Mouse (Mus musculus): Measurements from ENCODE around the gene Satb2. TPM values are rescaled to one million over a fixed set of nuclear protein-coding genes. Genes with fewer than 3 reads are reported as not detected.

The Satb2 gene
- polyA plus RNA-seq, 1 experiment from 2014 or later = 62.5 TPM

- Histone ChIP-seq H3K9ac (replicated peaks) (no peak overlapping the region), H3K4me2 (replicated peaks) (no peak overlapping the region), H3K27me3 (no peaks in the 10 kb centered on the region), H3K9me3 (no peaks in the 10 kb centered on the region), H3K4me3 (no peak overlapping the region), H3K27ac (replicated peaks) (no peak overlapping the region; the same call in 1 of the 2 replicates), H3K36me3 (no peaks in the 10 kb centered on the region), H3K4me1 (0 out of 2 replicates have a peak, but pooled peaks cover 7% of the 10 kb centered on the region)
- WGBS = 80% methylated on average over 12 of the region's 12 CpGs
- ATAC-seq (replicated peaks) = no peak
Measured at GRCm38 (mm10) chr1:56955739-56956085, 22.7 kb downstream of the Satb2 start.

- Histone ChIP-seq H3K27me3 (no peaks in the 10 kb centered on the region), H3K4me3 (no peak overlapping the region), H3K4me2 (replicated peaks) (no peak overlapping the region), H3K9me3 (no peaks in the 10 kb centered on the region), H3K27ac (replicated peaks) (no peak overlapping the region), H3K36me3 (no peaks in the 10 kb centered on the region), H3K9ac (replicated peaks) (no peak overlapping the region), H3K4me1 (0 out of 2 replicates have a peak, but pooled peaks cover 7% of the 10 kb centered on the region)
- 0 out of 2 replicates have a peak, but pooled peaks have one; percentile 41 for ATAC-seq (replicated peaks)
- 73% methylated on average over 14 of the region's 14 CpGs for WGBS
Measured at GRCm38 (mm10) chr1:56955055-56955738, 23.3 kb downstream of the Satb2 start.

- ATAC-seq (replicated peaks) = no peak
- WGBS = 84% methylated on average over 2 of the region's 2 CpGs
Measured at GRCm38 (mm10) chr1:56953538-56953937, 24.9 kb downstream of the Satb2 start.

GRCm38 (mm10) chr1:56951980-56952379, 26.5 kb downstream of the Satb2 start:
- Histone ChIP-seq H3K9me3 (no peaks in the 10 kb centered on the region), H3K4me3 (no peak overlapping the region), H3K4me1 (0 out of 2 replicates have a peak, but pooled peaks cover 7% of the 10 kb centered on the region), H3K36me3 (peaks cover 3% of the 10 kb centered on the region; the same call in 1 of the 2 replicates), H3K9ac (replicated peaks) (no peak overlapping the region), H3K27ac (replicated peaks) (no peak overlapping the region), H3K4me2 (replicated peaks) (no peak overlapping the region), H3K27me3 (no peaks in the 10 kb centered on the region)
- no peak for ATAC-seq (replicated peaks)
- 79% methylated on average over 4 of the region's 4 CpGs for WGBS

More at GRCm38 (mm10) chr1:56953538-56953937, 24.9 kb downstream of the Satb2 start:
- Histone ChIP-seq H3K27me3 (no peaks in the 10 kb centered on the region), H3K9me3 (no peaks in the 10 kb centered on the region), H3K36me3 (no peaks in the 10 kb centered on the region), H3K9ac (replicated peaks) (no peak overlapping the region), H3K4me1 (0 out of 2 replicates have a peak, but pooled peaks cover 7% of the 10 kb centered on the region), H3K4me2 (replicated peaks) (no peak overlapping the region), H3K4me3 (no peak overlapping the region), H3K27ac (replicated peaks) (no peak overlapping the region)

GRCm38 (mm10) chr1:56951525-56951924, 26.9 kb downstream of the Satb2 start:
- no peak overlapping the region for H3K4me2 ChIP-seq (replicated peaks)

GRCm38 (mm10) chr1:56939432-56939831, 39.0 kb downstream of the Satb2 start:
- ATAC-seq (replicated peaks) = no peak
- peaks cover 5% of the 10 kb centered on the region for H3K4me1 ChIP-seq
- no peaks in the 10 kb centered on the region for H3K27me3 ChIP-seq
- H3K27ac ChIP-seq (replicated peaks) = no peak overlapping the region
- no peak overlapping the region for H3K4me2 ChIP-seq (replicated peaks)
- no peak overlapping the region for H3K9ac ChIP-seq (replicated peaks)
- WGBS = 93% methylated on average over 4 of the region's 4 CpGs
- H3K9me3 ChIP-seq = no peaks in the 10 kb centered on the region
- H3K4me3 ChIP-seq = no peak overlapping the region
- no peaks in the 10 kb centered on the region for H3K36me3 ChIP-seq

More at GRCm38 (mm10) chr1:56951525-56951924, 26.9 kb downstream of the Satb2 start:
- H3K9me3 ChIP-seq = no peaks in the 10 kb centered on the region
- 0 out of 2 replicates have a peak, but pooled peaks cover 7% of the 10 kb centered on the region for H3K4me1 ChIP-seq
- 52% methylated on average over 6 of the region's 6 CpGs for WGBS
- H3K9ac ChIP-seq (replicated peaks) = no peak overlapping the region
- no peak overlapping the region for H3K27ac ChIP-seq (replicated peaks)
- ATAC-seq (replicated peaks) = peak; percentile 36; the same call in 1 of the 2 replicates
- H3K27me3 ChIP-seq = no peaks in the 10 kb centered on the region
- peaks cover 3% of the 10 kb centered on the region; the same call in 1 of the 2 replicates for H3K36me3 ChIP-seq
- no peak overlapping the region for H3K4me3 ChIP-seq

GRCm38 (mm10) chr1:56938432-56938831, 40.0 kb downstream of the Satb2 start:
- Histone ChIP-seq H3K36me3 (no peaks in the 10 kb centered on the region), H3K4me3 (no peak overlapping the region), H3K4me1 (peaks cover 5% of the 10 kb centered on the region), H3K9me3 (no peaks in the 10 kb centered on the region), H3K9ac (replicated peaks) (no peak overlapping the region), H3K27me3 (no peaks in the 10 kb centered on the region), H3K27ac (replicated peaks) (no peak overlapping the region), H3K4me2 (replicated peaks) (no peak overlapping the region)
- WGBS = 94% methylated on average over 3 of the region's 3 CpGs
- no peak for ATAC-seq (replicated peaks)

GRCm38 (mm10) chr1:56936554-56936953, 41.9 kb downstream of the Satb2 start:
- Histone ChIP-seq H3K9me3 (no peaks in the 10 kb centered on the region), H3K4me2 (replicated peaks) (no peak overlapping the region), H3K27ac (replicated peaks) (no peak overlapping the region), H3K9ac (replicated peaks) (no peak overlapping the region), H3K36me3 (no peaks in the 10 kb centered on the region), H3K4me1 (peaks cover 5% of the 10 kb centered on the region), H3K27me3 (no peaks in the 10 kb centered on the region), H3K4me3 (no peak overlapping the region)
- WGBS = 62% methylated on average over 3 of the region's 3 CpGs
- no peak for ATAC-seq (replicated peaks)

GRCm38 (mm10) chr1:56933821-56934220, 44.6 kb downstream of the Satb2 start:
- no peak overlapping the region for H3K4me3 ChIP-seq
- no peaks in the 10 kb centered on the region for H3K9me3 ChIP-seq
- 87% methylated on average over 9 of the region's 9 CpGs for WGBS
- no peak overlapping the region for H3K4me2 ChIP-seq (replicated peaks)
- peaks cover 10% of the 10 kb centered on the region for H3K4me1 ChIP-seq
- H3K36me3 ChIP-seq = no peaks in the 10 kb centered on the region
- ATAC-seq (replicated peaks) = no peak
- no peak overlapping the region for H3K9ac ChIP-seq (replicated peaks)
- H3K27ac ChIP-seq (replicated peaks) = no peak overlapping the region
- no peaks in the 10 kb centered on the region for H3K27me3 ChIP-seq

- Histone ChIP-seq H3K27ac (replicated peaks) (no peak overlapping the region), H3K27me3 (no peaks in the 10 kb centered on the region), H3K4me3 (no peak overlapping the region), H3K36me3 (no peaks in the 10 kb centered on the region), H3K9ac (replicated peaks) (no peak overlapping the region), H3K4me2 (replicated peaks) (no peak overlapping the region), H3K4me1 (peaks cover 31% of the 10 kb centered on the region), H3K9me3 (no peaks in the 10 kb centered on the region)
- 81% methylated on average over 4 of the region's 4 CpGs for WGBS
- no peak for ATAC-seq (replicated peaks)
Measured at GRCm38 (mm10) chr1:56930096-56930495, 48.4 kb downstream of the Satb2 start.

GRCm38 (mm10) chr1:56928731-56929130, 49.7 kb downstream of the Satb2 start:
- Histone ChIP-seq H3K27me3 (no peaks in the 10 kb centered on the region), H3K4me3 (no peak overlapping the region), H3K36me3 (no peaks in the 10 kb centered on the region), H3K4me2 (replicated peaks) (no peak overlapping the region), H3K4me1 (peaks cover 36% of the 10 kb centered on the region), H3K9me3 (no peaks in the 10 kb centered on the region), H3K9ac (replicated peaks) (no peak overlapping the region), H3K27ac (replicated peaks) (peak overlapping the region; percentile 77)
- WGBS = 38% methylated on average over 9 of the region's 9 CpGs
- ATAC-seq (replicated peaks) = peak; percentile 94

GRCm38 (mm10) chr1:56920472-56920871, 58.0 kb downstream of the Satb2 start:
- 58% methylated on average over 8 of the region's 8 CpGs for WGBS
- Histone ChIP-seq H3K4me3 (no peak overlapping the region), H3K27ac (replicated peaks) (peak overlapping the region; percentile 68), H3K36me3 (no peaks in the 10 kb centered on the region), H3K4me2 (replicated peaks) (no peak overlapping the region), H3K9me3 (no peaks in the 10 kb centered on the region), H3K27me3 (no peaks in the 10 kb centered on the region), H3K9ac (replicated peaks) (no peak overlapping the region), H3K4me1 (peaks cover 17% of the 10 kb centered on the region)
- ATAC-seq (replicated peaks) = peak; percentile 79

GRCm38 (mm10) chr1:56914279-56914678, 64.2 kb downstream of the Satb2 start:
- no peak for ATAC-seq (replicated peaks)
- H3K27me3 ChIP-seq = no peaks in the 10 kb centered on the region
- H3K4me2 ChIP-seq (replicated peaks) = no peak overlapping the region
- no peak overlapping the region for H3K4me3 ChIP-seq
- no peaks in the 10 kb centered on the region for H3K36me3 ChIP-seq
- WGBS = 88% methylated on average over 6 of the region's 6 CpGs
- H3K4me1 ChIP-seq = peaks cover 19% of the 10 kb centered on the region
- no peak overlapping the region for H3K27ac ChIP-seq (replicated peaks)
- no peaks in the 10 kb centered on the region for H3K9me3 ChIP-seq
- H3K9ac ChIP-seq (replicated peaks) = no peak overlapping the region
